Mouse (Mus musculus) embryonic facial prominence, embryonic 11.5 days (tissue): ENCODE measurements around the gene Herc3. TPM values are rescaled to one million over a fixed set of nuclear protein-coding genes. Genes with fewer than 3 reads are reported as not detected.
"Not testable (repeated sequence)": the region's sequence is repeated elsewhere in the genome, so short reads cannot be mapped to it uniquely, and the experiment has no call there.

Experiments used
- ATAC-seq: fragments of 200-750 bp; cut with Nextera tagmentation; replicated peaks from 2 replicates; pipeline ENCODE4 v1.8.0; 2017; ENCODE audit warnings: low read depth; ENCODE audit not compliant: insufficient number of reproducible peaks, low FRiP score, low TSS enrichment
- DNase-seq: peaks from one replicate; pipeline ENCODE4 v3.0.0-alpha.2; 2015; ENCODE audit warnings: low spot score
- H3K27ac ChIP-seq: fragments of 300-500 bp; sonication (generic); replicated peaks from 2 replicates; pipeline ENCODE4 v1.5.1; 2014; ENCODE audit warnings: mild to moderate bottlenecking, low read depth, low read length, control low read depth
- H3K27me3 ChIP-seq: fragments of 300-500 bp; sonication (generic); 2 replicates; pipeline ENCODE4 v1.6.1; 2014; ENCODE audit warnings: mild to moderate bottlenecking, low read length, moderate library complexity, mixed read lengths; ENCODE audit not compliant: control insufficient read depth, insufficient read depth
- H3K36me3 ChIP-seq: fragments of 300-500 bp; sonication (generic); replicated peaks from 2 replicates; pipeline ENCODE4 v1.6.1; 2014; ENCODE audit warnings: low read depth, mild to moderate bottlenecking, low read length, moderate library complexity, mixed read lengths; ENCODE audit not compliant: control insufficient read depth, insufficient read depth
- H3K4me1 ChIP-seq: fragments of 300-500 bp; sonication (generic); 2 replicates; pipeline ENCODE4 v1.6.1; 2014; ENCODE audit warnings: low read length, mixed read lengths; ENCODE audit not compliant: control insufficient read depth, insufficient read depth
- H3K4me2 ChIP-seq: fragments of 300-500 bp; sonication (generic); 2 replicates; pipeline ENCODE4 v1.6.1; 2014; ENCODE audit warnings: low read depth, mild to moderate bottlenecking, control low read depth, low read length, moderate library complexity
- H3K4me3 ChIP-seq: fragments of 300-500 bp; sonication (generic); 2 replicates; pipeline ENCODE4 v1.5.1; 2014; ENCODE audit warnings: low read depth, low read length, control low read depth
- H3K9ac ChIP-seq: fragments of 300-500 bp; sonication (generic); replicated peaks from 2 replicates; pipeline ENCODE4 v1.6.1; 2014; ENCODE audit warnings: mild to moderate bottlenecking, control low read depth, low read length
- H3K9me3 ChIP-seq: fragments of 300-500 bp; sonication (generic); replicated peaks from 2 replicates; pipeline ENCODE4 v1.6.1; 2016; ENCODE audit warnings: mild to moderate bottlenecking, low read length, inconsistent platforms, mixed read lengths; ENCODE audit not compliant: control insufficient read depth
- WGBS: fragments of 180-500 bp; shearing (Covaris S2); extraction: QIAGEN DNeasy Blood & Tissue Kit; methylation state at CpG from one replicate; pipeline ENCODE4 v1.1.7; 2014; 5-methylcytosine and 5-hydroxymethylcytosine counted together
- polyA plus RNA-seq: library from polyadenylated mRNA; unstranded; fragments of >200 nt; fragmentation: Nextera tagmentation; extraction: Ambion mirVana; gene quantifications from 2 replicates; pipeline ENCODE4 v1.2.1, GENCODE M21; 2014

Gene Herc3
- polyA plus RNA-seq = 5.9 and 9.6 TPM in 2 replicates

DNA sequence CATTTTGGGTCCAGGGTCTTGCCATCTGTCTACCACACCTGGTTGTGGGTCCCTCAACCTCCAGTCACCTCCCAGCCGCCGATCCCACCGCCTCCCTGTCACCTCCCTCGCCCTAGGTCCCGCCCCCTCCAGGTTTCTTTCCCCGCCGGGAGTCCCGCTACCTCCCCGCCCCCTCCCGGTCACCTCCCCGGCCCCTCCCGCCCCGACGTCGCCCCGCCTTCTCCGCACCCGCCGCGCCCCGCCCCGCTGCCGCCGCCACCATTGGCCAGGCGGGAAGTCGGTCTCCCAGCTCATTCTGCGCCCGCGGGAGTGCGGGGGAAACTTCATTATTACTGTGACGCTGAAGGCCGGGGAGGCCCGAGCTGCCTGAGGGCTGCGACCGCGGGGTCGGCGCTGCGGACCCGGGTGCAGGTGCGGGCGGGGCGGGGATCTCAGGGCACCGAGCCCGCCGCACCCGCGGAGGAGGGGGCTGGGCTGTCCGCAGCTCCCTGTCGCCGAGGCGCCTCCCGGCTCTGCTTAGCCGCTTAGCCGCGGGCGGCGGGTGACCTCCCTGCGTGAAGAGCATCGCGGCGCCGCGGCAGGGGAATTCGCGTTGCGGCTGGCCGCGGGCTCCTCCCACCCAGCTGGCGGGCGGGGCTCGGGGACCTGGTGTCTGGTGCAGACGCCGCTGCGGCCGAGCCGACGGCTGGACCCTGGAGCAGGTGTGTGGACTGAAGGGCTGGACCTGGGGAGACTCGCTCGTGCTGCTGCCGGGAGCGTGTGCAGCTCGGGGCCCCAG, at the start of gene Herc3:
Herc3 (plus strand) TSS at position 234 of the 778 bp plus-strand sequence.
- peak within 1 kb of the TSS; percentile 71 for H3K4me3 ChIP-seq
- ATAC-seq (peak; percentile 86), DNase-seq (peak; percentile 72)
- under 1% methylated on average over 64 of the region's 83 CpGs for WGBS
- H3K4me2 ChIP-seq = peak within 1 kb of the TSS; percentile 71
- H3K9me3 ChIP-seq = no peaks in the 10 kb centered on the region
- no peaks in the 10 kb centered on the region for H3K36me3 ChIP-seq
- peak within 1 kb of the TSS; percentile 62 for H3K9ac ChIP-seq
- H3K27ac ChIP-seq = peak within 1 kb of the TSS; percentile 53
- no peaks in the 10 kb centered on the region for H3K4me1 ChIP-seq
- H3K27me3 ChIP-seq = no peaks in the 10 kb centered on the region

DNA sequence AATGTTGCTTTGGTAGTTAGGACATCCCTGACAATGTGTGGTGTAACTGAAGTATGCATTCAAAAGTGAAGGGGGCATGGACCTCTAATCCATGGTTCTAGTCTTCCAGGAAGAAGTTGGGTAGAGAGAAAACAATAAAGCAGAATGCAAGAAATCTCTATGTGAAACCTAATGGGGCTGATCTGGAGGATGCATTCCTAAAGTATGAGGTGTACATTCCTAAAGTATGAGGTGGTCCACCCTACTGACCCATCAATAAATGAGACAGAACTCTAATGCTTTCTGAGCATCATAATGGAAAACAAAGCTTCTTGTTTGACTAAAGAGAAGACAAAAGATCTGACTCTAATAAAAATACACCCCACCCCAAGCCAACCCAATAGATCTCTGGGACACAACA, 29.9 kb upstream of the Herc3 start:
- Histone ChIP-seq H3K4me3 (no peak overlapping the region), H3K4me1 (no peaks in the 10 kb centered on the region), H3K36me3 (no peaks in the 10 kb centered on the region), H3K4me2 (no peak overlapping the region), H3K9ac (no peak overlapping the region), H3K27me3 (no peaks in the 10 kb centered on the region), H3K9me3 (no peaks in the 10 kb centered on the region), H3K27ac (no peak overlapping the region)
- ATAC-seq (no peak), DNase-seq (no peak)

DNA sequence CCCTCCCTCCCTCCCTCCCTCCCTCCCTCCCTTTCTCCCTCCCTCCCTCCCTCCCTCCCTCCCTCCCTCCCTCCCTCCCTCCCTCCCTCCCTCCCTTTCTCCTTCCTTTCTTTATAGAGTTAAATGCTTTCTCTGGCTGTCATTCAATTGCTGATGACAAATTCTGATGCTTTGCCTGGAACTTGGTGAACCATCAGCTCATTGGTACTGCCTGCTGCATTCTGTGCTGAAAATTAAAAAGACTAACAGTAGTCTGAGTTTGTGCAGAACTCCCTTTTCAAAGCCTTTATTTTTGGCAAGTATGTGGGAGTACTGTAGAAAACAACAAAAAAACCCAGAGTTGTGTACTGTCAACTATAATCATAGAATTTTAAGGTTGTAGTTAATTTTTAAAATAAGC, 16.9 kb upstream of the Herc3 start:
- H3K4me1 ChIP-seq = no peaks in the 10 kb centered on the region
- no peak overlapping the region for H3K27ac ChIP-seq
- H3K36me3 ChIP-seq = no peaks in the 10 kb centered on the region
- H3K9ac ChIP-seq = no peak overlapping the region
- H3K4me3 ChIP-seq = no peak overlapping the region
- no peak overlapping the region for H3K4me2 ChIP-seq
- H3K27me3 ChIP-seq = no peaks in the 10 kb centered on the region
- ATAC-seq (no peak), DNase-seq (no peak)
- H3K9me3 ChIP-seq = no peaks in the 10 kb centered on the region

DNA sequence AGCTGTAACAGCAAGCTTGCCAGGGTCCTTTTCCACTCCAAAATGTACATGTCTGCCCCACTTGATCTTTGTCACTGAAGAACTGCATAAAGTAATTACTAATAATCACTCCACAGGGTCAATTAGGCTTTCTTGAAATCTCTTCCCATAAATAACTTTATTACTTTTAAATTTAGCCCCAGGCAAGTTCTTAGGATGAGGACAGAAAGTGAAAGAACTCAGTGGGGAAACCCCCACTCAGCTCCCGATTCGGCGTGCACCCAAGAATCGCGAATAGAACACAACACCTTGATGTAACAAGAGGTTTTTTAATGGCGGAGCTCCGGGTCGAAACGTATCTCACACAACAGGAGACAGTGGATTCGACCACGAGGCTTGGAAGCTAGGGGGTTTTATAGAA, 14.2 kb upstream of the Herc3 start:
- not testable (repeated sequence) for H3K36me3 ChIP-seq, H3K27me3 ChIP-seq, H3K4me2 ChIP-seq, H3K4me1 ChIP-seq, H3K27ac ChIP-seq, ATAC-seq, H3K9ac ChIP-seq, H3K4me3 ChIP-seq, DNase-seq, H3K9me3 ChIP-seq
- 98% methylated on average over 5 of the region's 11 CpGs for WGBS

DNA sequence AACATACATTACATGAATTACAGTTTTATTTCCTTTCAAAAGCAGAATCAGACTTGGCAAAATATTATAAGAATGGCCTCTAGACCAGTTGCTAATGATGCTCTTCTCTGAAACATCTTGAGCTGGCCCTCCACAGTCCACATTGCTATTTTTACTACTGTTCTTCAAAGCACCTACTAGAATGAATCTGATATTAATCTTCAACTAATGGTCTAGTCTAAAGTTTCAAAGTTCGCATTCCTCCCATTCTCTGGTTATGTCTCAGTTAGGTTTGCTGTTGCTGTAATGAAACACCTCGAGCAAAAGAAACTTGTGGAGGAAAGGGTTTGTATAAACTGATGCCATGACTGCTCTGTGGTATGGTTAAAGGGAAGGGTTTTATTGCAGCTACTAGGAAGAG, 5.6 kb upstream of the Herc3 start:
- WGBS = 84% methylated on average over 2 of the region's 2 CpGs
- ATAC-seq (no peak), DNase-seq (no peak)
- H3K27me3 ChIP-seq = no peaks in the 10 kb centered on the region
- H3K36me3 ChIP-seq = no peaks in the 10 kb centered on the region
- no peak overlapping the region for H3K27ac ChIP-seq
- H3K9me3 ChIP-seq = no peaks in the 10 kb centered on the region
- H3K9ac ChIP-seq = no peak overlapping the region
- no peak overlapping the region for H3K4me3 ChIP-seq
- no peaks in the 10 kb centered on the region for H3K4me1 ChIP-seq
- no peak overlapping the region for H3K4me2 ChIP-seq

- Histone ChIP-seq H3K27me3 (no peaks in the 10 kb centered on the region), H3K36me3 (no peaks in the 10 kb centered on the region), H3K9me3 (no peaks in the 10 kb centered on the region), H3K4me1 (no peaks in the 10 kb centered on the region), H3K27ac (no peak overlapping the region), H3K9ac (no peak overlapping the region), H3K4me3 (no peak overlapping the region), H3K4me2 (no peak overlapping the region)
- ATAC-seq (no peak), DNase-seq (no peak)
- WGBS = 82% methylated on average over 2 of the region's 2 CpGs
These were observed 5.2 kb upstream of the Herc3 start for GRCm38 (mm10) chr6:58826089-58826488.

DNA sequence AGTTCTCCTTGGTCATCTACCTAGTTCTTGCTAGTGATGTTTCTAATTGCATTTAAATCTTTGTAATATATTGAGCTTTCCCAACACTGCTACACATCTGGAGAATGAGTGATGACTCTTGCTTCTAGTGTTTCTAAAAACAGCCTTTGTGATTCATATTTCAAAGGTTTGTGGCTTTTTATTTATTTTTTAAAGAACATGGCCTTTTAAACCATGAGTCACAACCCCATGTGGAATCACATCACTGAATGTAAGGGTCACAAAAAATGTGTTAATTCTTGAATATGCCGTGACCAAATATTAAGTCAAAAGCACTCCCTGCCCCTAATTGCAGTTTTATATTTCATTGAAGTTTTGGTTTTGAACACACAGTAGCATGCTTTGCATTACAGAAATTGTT, 2.7 kb upstream of the Herc3 start:
- Histone ChIP-seq H3K36me3 (no peaks in the 10 kb centered on the region), H3K27ac (no peak overlapping the region), H3K9me3 (no peaks in the 10 kb centered on the region), H3K4me2 (no peak overlapping the region), H3K9ac (no peak overlapping the region), H3K4me1 (no peaks in the 10 kb centered on the region), H3K4me3 (no peak overlapping the region), H3K27me3 (no peaks in the 10 kb centered on the region)
- no peak for ATAC-seq
- WGBS = 76% methylated on average over 1 of the region's 1 CpGs
- DNase-seq = no peak

- H3K4me2 ChIP-seq = peak overlapping the region; percentile 71
- no peaks in the 10 kb centered on the region for H3K4me1 ChIP-seq
- no peak overlapping the region for H3K27ac ChIP-seq
- H3K9ac ChIP-seq = no peak overlapping the region
- H3K4me3 ChIP-seq = peak overlapping the region; percentile 71
- DNase-seq = no peak
- peak; percentile 6; the same call in 1 of the 2 replicates for ATAC-seq
- no peaks in the 10 kb centered on the region for H3K27me3 ChIP-seq
- WGBS = 8% methylated on average over 7 of the region's 7 CpGs
- H3K9me3 ChIP-seq = no peaks in the 10 kb centered on the region
- no peaks in the 10 kb centered on the region for H3K36me3 ChIP-seq
These were observed 429 bp upstream of the Herc3 start for GRCm38 (mm10) chr6:58830840-58831231.
